Mouse (Mus musculus): ENCODE results near the gene Mrpl28. TPM values are rescaled to one million over a fixed set of nuclear protein-coding genes. Genes with fewer than 3 reads are reported as not detected.
A peak's percentile ranks its signal among the peaks of the same experiment; 100 is the strongest.

Gene Mrpl28
- polyA plus RNA-seq (2014; fragmentation: Nextera tagmentation; extraction: Ambion mirVana): 177 and 183 TPM in 2 replicates

DNA sequence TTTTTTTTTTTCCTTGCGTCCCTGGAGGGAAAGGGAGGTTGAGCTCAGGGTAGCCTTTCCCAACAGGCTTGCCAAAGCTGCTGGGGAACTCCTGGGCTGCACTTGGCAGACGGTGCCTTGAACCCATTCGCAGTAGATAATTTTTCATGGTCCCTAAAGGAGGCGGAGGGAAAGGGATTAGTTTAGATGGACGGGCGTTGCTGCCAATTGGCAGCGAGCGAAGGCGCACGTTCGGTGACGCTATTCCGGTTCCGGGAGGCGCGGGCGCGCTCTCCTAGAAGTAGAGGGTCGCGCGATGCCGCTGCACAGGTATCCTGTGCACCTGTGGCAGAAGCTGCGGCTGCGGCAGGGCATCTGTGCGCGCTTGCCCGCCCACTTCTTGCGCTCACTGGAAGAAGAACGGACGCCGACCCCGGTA, at the start of gene Mrpl28:
Gene Mrpl28, plus strand, starts transcription at position 234 of the 418 bp plus-strand sequence.
- WGBS: under 1% methylated on average over 32 of the region's 32 CpGs
- peak within 1 kb of the TSS; percentile 72 for H3K9ac ChIP-seq (ENCODE audit: low read depth, low read length)
- peak within 1 kb of the TSS; percentile 92 for H3K4me2 ChIP-seq (ENCODE audit: low read depth, low read length)
- H3K4me3 ChIP-seq (ENCODE audit: low read depth, low read length): peak within 1 kb of the TSS; percentile 77
- H3K36me3 ChIP-seq (ENCODE audit: control insufficient read depth, insufficient read depth, low read length): peaks cover 28% of the 10 kb centered on the region
- DNase-seq (ENCODE audit: low spot score): peak; percentile 99
- H3K4me1 ChIP-seq (ENCODE audit: control insufficient read depth, insufficient read depth, low read length): peaks cover 8% of the 10 kb centered on the region
- no peaks in the 10 kb centered on the region for H3K9me3 ChIP-seq (ENCODE audit: control insufficient read depth, low read length)
- H3K27me3 ChIP-seq (replicated peaks; ENCODE audit: control insufficient read depth, insufficient read depth, low read length): no peaks in the 10 kb centered on the region; the same call in 1 of the 2 replicates
- no peak within 1 kb of the TSS; the same call in 1 of the 2 replicates for H3K27ac ChIP-seq (replicated peaks; ENCODE audit: low read depth, low read length)
- peak; percentile 95 for ATAC-seq (ENCODE audit: low read depth)

GRCm38 (mm10) chr17:26075246-26075645, 48.1 kb upstream of the Mrpl28 start:
- Histone ChIP-seq H3K9ac (ENCODE audit: low read depth, low read length) (no peak overlapping the region), H3K4me1 (ENCODE audit: control insufficient read depth, insufficient read depth, low read length) (no peaks in the 10 kb centered on the region), H3K27me3 (replicated peaks; ENCODE audit: control insufficient read depth, insufficient read depth, low read length) (no peaks in the 10 kb centered on the region), H3K9me3 (ENCODE audit: control insufficient read depth, low read length) (no peaks in the 10 kb centered on the region), H3K4me3 (ENCODE audit: low read depth, low read length) (no peak overlapping the region), H3K36me3 (ENCODE audit: control insufficient read depth, insufficient read depth, low read length) (no peaks in the 10 kb centered on the region), H3K27ac (replicated peaks; ENCODE audit: low read depth, low read length) (no peak overlapping the region), H3K4me2 (ENCODE audit: low read depth, low read length) (no peak overlapping the region)
- WGBS: 68% methylated on average over 3 of the region's 3 CpGs
- DNase-seq (ENCODE audit: low spot score) (no peak), ATAC-seq (ENCODE audit: low read depth) (no peak)

- no peak for DNase-seq (ENCODE audit: low spot score)
- H3K27ac ChIP-seq (replicated peaks; ENCODE audit: low read depth, low read length): no peak overlapping the region
- WGBS: 79% methylated on average over 2 of the region's 2 CpGs
- no peak overlapping the region for H3K9ac ChIP-seq (ENCODE audit: low read depth, low read length)
- H3K9me3 ChIP-seq (ENCODE audit: control insufficient read depth, low read length): no peaks in the 10 kb centered on the region
- H3K4me2 ChIP-seq (ENCODE audit: low read depth, low read length): no peak overlapping the region
- H3K27me3 ChIP-seq (replicated peaks; ENCODE audit: control insufficient read depth, insufficient read depth, low read length): no peaks in the 10 kb centered on the region
- no peaks in the 10 kb centered on the region for H3K4me1 ChIP-seq (ENCODE audit: control insufficient read depth, insufficient read depth, low read length)
- 0 out of 2 replicates have a peak, but pooled peaks cover 4% of the 10 kb centered on the region for H3K36me3 ChIP-seq (ENCODE audit: control insufficient read depth, insufficient read depth, low read length)
- ATAC-seq (ENCODE audit: low read depth): no peak
- H3K4me3 ChIP-seq (ENCODE audit: low read depth, low read length): no peak overlapping the region
Observed at GRCm38 (mm10) chr17:26078851-26079250, 44.4 kb upstream of the Mrpl28 start.

DNA sequence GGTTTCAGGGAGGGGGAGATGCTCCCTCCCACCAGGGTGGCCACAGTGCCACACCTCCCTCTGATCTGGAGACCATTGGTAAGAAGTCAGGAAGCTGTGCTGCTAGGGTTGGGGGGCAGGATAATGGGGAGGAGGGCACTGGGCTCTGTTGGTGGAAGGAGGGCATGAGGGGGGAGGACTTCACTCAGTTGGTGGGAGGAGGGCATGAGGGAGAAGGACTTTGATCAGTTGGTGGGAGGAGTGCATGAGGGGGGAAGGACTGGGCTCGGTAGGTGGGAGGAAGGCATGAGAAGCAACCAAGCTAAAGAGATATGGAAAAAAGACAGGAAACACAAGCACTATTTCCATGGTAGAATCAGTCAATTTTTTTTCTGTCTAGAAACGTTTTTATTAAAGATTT, 42.4 kb upstream of the Mrpl28 start:
- no peaks in the 10 kb centered on the region for H3K27me3 ChIP-seq (replicated peaks; ENCODE audit: control insufficient read depth, insufficient read depth, low read length)
- ATAC-seq (ENCODE audit: low read depth): no peak
- DNase-seq (ENCODE audit: low spot score): no peak
- 0 out of 2 replicates have a peak, but pooled peaks cover 8% of the 10 kb centered on the region for H3K36me3 ChIP-seq (ENCODE audit: control insufficient read depth, insufficient read depth, low read length)
- H3K4me3 ChIP-seq (ENCODE audit: low read depth, low read length): no peak overlapping the region
- 55% methylated on average over 2 of the region's 2 CpGs for WGBS
- H3K9me3 ChIP-seq (ENCODE audit: control insufficient read depth, low read length): no peaks in the 10 kb centered on the region
- no peak overlapping the region for H3K4me2 ChIP-seq (ENCODE audit: low read depth, low read length)
- H3K9ac ChIP-seq (ENCODE audit: low read depth, low read length): no peak overlapping the region
- no peaks in the 10 kb centered on the region for H3K4me1 ChIP-seq (ENCODE audit: control insufficient read depth, insufficient read depth, low read length)
- H3K27ac ChIP-seq (replicated peaks; ENCODE audit: low read depth, low read length): no peak overlapping the region

DNA sequence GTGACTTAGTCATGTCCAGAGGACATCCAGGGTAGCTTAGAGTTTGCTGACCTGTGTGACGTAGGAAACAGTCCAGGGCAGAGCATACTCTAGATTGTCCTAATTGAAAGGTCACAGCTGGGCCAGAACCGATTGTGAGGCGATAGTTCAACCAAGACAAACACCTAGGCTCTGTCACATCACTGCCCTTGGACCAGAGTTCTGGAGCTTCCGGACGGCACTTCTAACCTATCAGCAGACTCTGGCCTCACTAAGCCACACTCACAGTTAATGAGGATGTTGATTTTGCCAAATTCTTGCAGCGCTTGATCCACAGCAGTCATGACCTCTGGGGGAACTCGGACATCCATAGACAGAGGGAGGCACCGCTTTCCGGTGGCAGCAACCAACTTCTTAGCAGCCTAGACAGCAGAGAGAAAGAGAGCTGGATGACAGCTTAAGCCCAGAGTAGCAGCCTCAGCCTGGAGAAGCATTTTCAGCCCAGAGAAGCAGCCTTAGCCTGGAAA, 36.2 kb upstream of the Mrpl28 start:
- Histone ChIP-seq H3K4me3 (ENCODE audit: low read depth, low read length) (no peak overlapping the region), H3K27ac (replicated peaks; ENCODE audit: low read depth, low read length) (no peak overlapping the region), H3K9me3 (ENCODE audit: control insufficient read depth, low read length) (no peaks in the 10 kb centered on the region), H3K4me1 (ENCODE audit: control insufficient read depth, insufficient read depth, low read length) (no peaks in the 10 kb centered on the region; the same call in 1 of the 2 replicates), H3K9ac (ENCODE audit: low read depth, low read length) (no peak overlapping the region), H3K27me3 (replicated peaks; ENCODE audit: control insufficient read depth, insufficient read depth, low read length) (no peaks in the 10 kb centered on the region), H3K4me2 (ENCODE audit: low read depth, low read length) (no peak overlapping the region), H3K36me3 (ENCODE audit: control insufficient read depth, insufficient read depth, low read length) (peaks cover 21% of the 10 kb centered on the region)
- 87% methylated on average over 9 of the region's 9 CpGs for WGBS
- ATAC-seq (ENCODE audit: low read depth) (no peak), DNase-seq (ENCODE audit: low spot score) (no peak)

DNA sequence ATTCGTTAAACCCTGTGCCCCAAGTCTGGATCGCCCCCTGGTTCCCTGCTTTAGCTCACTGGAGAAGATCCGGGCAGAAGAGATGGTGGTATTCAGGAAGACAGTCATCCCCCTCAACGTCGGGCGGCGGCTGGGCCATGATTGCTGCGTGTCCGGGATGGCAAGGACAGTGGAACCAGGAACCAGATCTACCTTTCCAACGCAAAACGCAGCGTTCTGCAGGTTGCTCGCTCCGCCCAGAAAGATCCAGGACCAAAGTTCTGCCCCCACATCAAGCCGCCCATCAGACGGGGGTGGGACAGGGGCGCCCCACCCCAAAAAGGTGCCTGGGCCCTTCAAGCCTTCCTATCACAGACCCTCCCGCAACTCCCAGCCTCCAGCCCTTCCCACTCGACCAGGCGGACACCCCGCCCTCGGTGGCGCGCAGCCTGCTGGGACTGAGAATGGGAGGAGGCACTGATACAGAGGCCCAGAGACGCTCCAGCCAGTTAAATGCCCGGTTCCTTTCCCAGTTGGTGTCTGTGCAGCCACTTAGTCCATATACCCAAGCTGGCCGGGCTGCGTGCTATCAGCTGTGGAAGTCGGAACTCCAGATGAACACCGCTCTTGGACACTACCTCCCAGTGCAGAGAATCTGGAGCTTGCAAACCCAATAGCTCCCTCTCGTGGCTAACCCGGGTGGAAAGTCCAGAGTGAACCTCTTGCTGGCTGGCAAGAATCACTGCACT, 33.2 kb upstream of the Mrpl28 start, which contains the start of gene Decr2:
Gene Decr2, minus strand, starts transcription at position 433 of the 728 bp plus-strand sequence.
- H3K4me3 ChIP-seq (ENCODE audit: low read depth, low read length): peak within 1 kb of the TSS; percentile 63
- WGBS: 1% methylated on average over 31 of the region's 32 CpGs
- no peaks in the 10 kb centered on the region for H3K27me3 ChIP-seq (replicated peaks; ENCODE audit: control insufficient read depth, insufficient read depth, low read length)
- H3K36me3 ChIP-seq (ENCODE audit: control insufficient read depth, insufficient read depth, low read length): peaks cover 19% of the 10 kb centered on the region
- H3K27ac ChIP-seq (replicated peaks; ENCODE audit: low read depth, low read length): peak within 1 kb of the TSS; percentile 78
- peaks cover 4% of the 10 kb centered on the region; the same call in 1 of the 2 replicates for H3K4me1 ChIP-seq (ENCODE audit: control insufficient read depth, insufficient read depth, low read length)
- H3K9me3 ChIP-seq (ENCODE audit: control insufficient read depth, low read length): no peaks in the 10 kb centered on the region
- peak within 1 kb of the TSS; percentile 80 for H3K4me2 ChIP-seq (ENCODE audit: low read depth, low read length)
- DNase-seq (ENCODE audit: low spot score) (peak; percentile 95), ATAC-seq (ENCODE audit: low read depth) (peak; percentile 95)
- peak within 1 kb of the TSS; percentile 81 for H3K9ac ChIP-seq (ENCODE audit: low read depth, low read length)

DNA sequence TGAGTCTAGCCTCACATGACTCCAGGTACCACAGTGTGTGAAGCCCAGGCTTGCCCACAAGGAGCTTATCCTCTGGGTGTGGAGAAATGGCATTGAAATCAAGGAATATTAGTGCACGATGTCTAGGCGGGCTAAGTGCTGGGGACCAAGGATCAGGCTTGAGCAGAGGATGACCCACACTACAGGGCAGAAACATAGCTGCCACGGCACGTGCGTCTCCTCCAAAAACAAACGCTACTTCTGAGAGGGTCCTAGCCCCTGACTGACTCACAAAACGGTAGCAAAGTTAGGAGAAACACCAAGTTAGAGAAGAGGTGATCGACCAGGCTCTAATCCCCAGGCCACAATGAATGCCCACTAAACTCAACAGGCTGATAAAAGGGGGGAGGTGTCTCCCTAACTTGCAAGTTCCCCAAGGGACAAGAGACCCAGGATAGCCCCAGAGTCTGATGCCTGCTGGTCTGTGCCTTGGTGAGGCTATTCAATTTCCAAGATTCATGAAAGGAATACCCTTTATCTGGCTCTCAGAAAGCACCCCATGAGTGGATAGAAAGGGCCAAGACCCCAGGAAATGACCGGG, 28.7 kb upstream of the Mrpl28 start:
- peak overlapping the region; percentile 78; the same call in 1 of the 2 replicates for H3K27ac ChIP-seq (replicated peaks; ENCODE audit: low read depth, low read length)
- peak overlapping the region; percentile 87 for H3K9ac ChIP-seq (ENCODE audit: low read depth, low read length)
- H3K27me3 ChIP-seq (replicated peaks; ENCODE audit: control insufficient read depth, insufficient read depth, low read length): no peaks in the 10 kb centered on the region
- WGBS: 23% methylated on average over 9 of the region's 9 CpGs
- H3K4me1 ChIP-seq (ENCODE audit: control insufficient read depth, insufficient read depth, low read length): peaks cover 4% of the 10 kb centered on the region; the same call in 1 of the 2 replicates
- DNase-seq (ENCODE audit: low spot score) (no peak), ATAC-seq (ENCODE audit: low read depth) (no peak)
- H3K36me3 ChIP-seq (ENCODE audit: control insufficient read depth, insufficient read depth, low read length): 0 out of 2 replicates have a peak, but pooled peaks cover 11% of the 10 kb centered on the region
- no peaks in the 10 kb centered on the region for H3K9me3 ChIP-seq (ENCODE audit: control insufficient read depth, low read length)
- peak overlapping the region; percentile 71 for H3K4me2 ChIP-seq (ENCODE audit: low read depth, low read length)
- H3K4me3 ChIP-seq (ENCODE audit: low read depth, low read length): peak overlapping the region; percentile 72

DNA sequence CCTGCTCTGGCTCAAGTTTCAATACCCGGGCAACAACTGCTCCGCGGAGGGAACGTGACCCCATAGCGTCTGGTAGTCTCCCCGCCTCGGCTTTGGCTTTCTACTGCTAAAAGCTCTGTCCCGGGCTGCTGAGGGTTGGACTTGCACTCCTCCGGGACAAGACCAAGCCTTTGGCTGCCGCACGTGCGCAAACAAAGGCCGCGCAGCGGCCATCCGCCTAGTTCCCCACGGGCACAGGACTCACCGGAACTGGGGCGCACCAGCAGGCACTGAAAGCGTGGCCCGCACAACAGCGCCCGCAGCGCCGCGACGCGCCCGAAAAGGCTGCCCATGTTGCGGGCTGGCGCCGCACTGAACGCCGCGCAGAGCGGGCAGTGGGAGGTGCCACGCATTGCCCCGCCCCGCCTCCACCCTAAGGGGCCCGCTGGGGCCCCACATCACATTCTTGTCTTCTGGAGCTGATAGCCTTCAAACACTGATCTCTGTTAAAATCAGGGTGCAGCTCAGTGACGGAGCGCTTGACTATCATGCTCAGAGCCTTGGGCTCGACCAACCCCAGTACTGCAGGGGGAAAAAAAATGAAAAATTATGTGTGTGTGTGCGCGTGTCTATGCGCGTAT, 28.1 kb upstream of the Mrpl28 start, which contains the start of gene Nme4:
Gene Nme4, minus strand, starts transcription at position 482 of the 620 bp plus-strand sequence.
- H3K9me3 ChIP-seq (ENCODE audit: control insufficient read depth, low read length): no peaks in the 10 kb centered on the region
- H3K4me3 ChIP-seq (ENCODE audit: low read depth, low read length): peak within 1 kb of the TSS; percentile 72
- ATAC-seq (ENCODE audit: low read depth) (peak; percentile 64), DNase-seq (ENCODE audit: low spot score) (peak; percentile 70)
- H3K27me3 ChIP-seq (replicated peaks; ENCODE audit: control insufficient read depth, insufficient read depth, low read length): no peaks in the 10 kb centered on the region
- peak within 1 kb of the TSS; percentile 78; the same call in 1 of the 2 replicates for H3K27ac ChIP-seq (replicated peaks; ENCODE audit: low read depth, low read length)
- peak within 1 kb of the TSS; percentile 71 for H3K4me2 ChIP-seq (ENCODE audit: low read depth, low read length)
- H3K4me1 ChIP-seq (ENCODE audit: control insufficient read depth, insufficient read depth, low read length): 0 out of 2 replicates have a peak, but pooled peaks cover 4% of the 10 kb centered on the region
- 0 out of 2 replicates have a peak, but pooled peaks cover 11% of the 10 kb centered on the region for H3K36me3 ChIP-seq (ENCODE audit: control insufficient read depth, insufficient read depth, low read length)
- peak within 1 kb of the TSS; percentile 87 for H3K9ac ChIP-seq (ENCODE audit: low read depth, low read length)
- 3% methylated on average over 31 of the region's 47 CpGs for WGBS

All from embryonic facial prominence, embryonic 14.5 days (tissue).